Mouse (Mus musculus) forebrain, embryonic 13.5 days (tissue): Measurements from ENCODE around the gene Trappc3. TPM values are rescaled to one million over a fixed set of nuclear protein-coding genes. Genes with fewer than 3 reads are reported as not detected.

ENCODE experiments used
- ATAC-seq: fragments of 200-750 bp; cut with Nextera tagmentation; 2 replicates; pipeline ENCODE4 v1.8.0; 2017
- H3K27ac ChIP-seq: fragments of 300-500 bp; sonication (generic); 2 replicates; pipeline ENCODE4 v1.5.1; 2015; ENCODE audit warnings: inconsistent platforms, mild to moderate bottlenecking, moderate library complexity
- H3K27me3 ChIP-seq: fragments of 300-500 bp; sonication (generic); 2 replicates; pipeline ENCODE4 v1.6.1; 2015; ENCODE audit warnings: mild to moderate bottlenecking, inconsistent platforms
- H3K36me3 ChIP-seq: fragments of 300-500 bp; sonication (generic); 2 replicates; pipeline ENCODE4 v1.6.1; 2015; ENCODE audit warnings: mild to moderate bottlenecking, inconsistent platforms; ENCODE audit not compliant: poor library complexity, severe bottlenecking
- H3K4me1 ChIP-seq: fragments of 300-500 bp; sonication (generic); 2 replicates; pipeline ENCODE4 v1.6.1; 2015; ENCODE audit warnings: inconsistent platforms
- H3K4me2 ChIP-seq: fragments of 300-500 bp; sonication (generic); 2 replicates; pipeline ENCODE4 v1.6.1; 2015; ENCODE audit warnings: inconsistent platforms, mild to moderate bottlenecking, moderate library complexity
- H3K4me3 ChIP-seq: fragments of 300-500 bp; sonication (generic); 2 replicates; pipeline ENCODE4 v1.5.1; 2015; ENCODE audit warnings: mild to moderate bottlenecking, inconsistent platforms
- H3K9ac ChIP-seq: fragments of 300-500 bp; sonication (generic); 2 replicates; pipeline ENCODE4 v1.6.1; 2015; ENCODE audit warnings: mild to moderate bottlenecking, inconsistent platforms
- H3K9me3 ChIP-seq: fragments of 300-500 bp; sonication (generic); replicated peaks from 2 replicates; pipeline ENCODE4 v1.6.1; 2016; ENCODE audit warnings: inconsistent platforms
- WGBS: fragments of 180-500 bp; shearing (Covaris S2); methylation state at CpG from one replicate; pipeline ENCODE4 v1.1.7; 2015; 5-methylcytosine and 5-hydroxymethylcytosine counted together
- polyA plus RNA-seq: library from polyadenylated mRNA; unstranded; fragments of >200 nt; fragmentation: Nextera tagmentation; extraction: Ambion mirVana; gene quantifications from 2 replicates; pipeline ENCODE4 v1.2.1, GENCODE M21; 2015

The Trappc3 gene
- polyA plus RNA-seq, 1 experiment from 2014 or later: 143 TPM

GRCm38 (mm10) chr4:126236467-126237280 is 25.5 kb upstream of the Trappc3 start:
- 47% methylated on average over 61 of the region's 63 CpGs for WGBS
- H3K4me1 ChIP-seq: peaks cover 5% of the 10 kb centered on the region; the same call in 1 of the 2 replicates
- H3K4me2 ChIP-seq: no peak overlapping the region
- H3K9me3 ChIP-seq: no peaks in the 10 kb centered on the region
- H3K27me3 ChIP-seq: no peaks in the 10 kb centered on the region
- H3K4me3 ChIP-seq: no peak overlapping the region
- no peak overlapping the region for H3K9ac ChIP-seq
- H3K27ac ChIP-seq: no peak overlapping the region
- ATAC-seq: no peak
- H3K36me3 ChIP-seq: peaks cover 99% of the 10 kb centered on the region

- H3K4me3 ChIP-seq: no peak overlapping the region
- H3K27me3 ChIP-seq: no peaks in the 10 kb centered on the region
- H3K9me3 ChIP-seq: no peaks in the 10 kb centered on the region
- ATAC-seq: 0 out of 2 replicates have a peak, but pooled peaks have one; percentile 16
- no peak overlapping the region for H3K4me2 ChIP-seq
- no peak overlapping the region for H3K9ac ChIP-seq
- WGBS: 66% methylated on average over 5 of the region's 5 CpGs
- peaks cover 99% of the 10 kb centered on the region for H3K36me3 ChIP-seq
- H3K27ac ChIP-seq: peak overlapping the region; percentile 31; the same call in 1 of the 2 replicates
- H3K4me1 ChIP-seq: peaks cover 5% of the 10 kb centered on the region; the same call in 1 of the 2 replicates
Measured at GRCm38 (mm10) chr4:126237721-126238242, 24.3 kb upstream of the Trappc3 start.

- Histone ChIP-seq H3K4me3 (no peak overlapping the region), H3K9ac (no peak overlapping the region), H3K4me2 (no peak overlapping the region), H3K4me1 (peaks cover 5% of the 10 kb centered on the region; the same call in 1 of the 2 replicates), H3K36me3 (peaks cover 90% of the 10 kb centered on the region), H3K27me3 (no peaks in the 10 kb centered on the region), H3K27ac (no peak overlapping the region), H3K9me3 (no peaks in the 10 kb centered on the region)
- 91% methylated on average over 13 of the region's 13 CpGs for WGBS
- ATAC-seq: no peak
Measured at GRCm38 (mm10) chr4:126239862-126240475, 22.2 kb upstream of the Trappc3 start.

GRCm38 (mm10) chr4:126241956-126242355 is 20.2 kb upstream of the Trappc3 start:
- ATAC-seq: no peak
- no peak overlapping the region for H3K9ac ChIP-seq
- no peak overlapping the region for H3K4me2 ChIP-seq
- peaks cover 79% of the 10 kb centered on the region for H3K36me3 ChIP-seq
- peaks cover 10% of the 10 kb centered on the region; the same call in 1 of the 2 replicates for H3K4me1 ChIP-seq
- no peak overlapping the region for H3K27ac ChIP-seq
- WGBS: 56% methylated on average over 9 of the region's 9 CpGs
- no peaks in the 10 kb centered on the region for H3K9me3 ChIP-seq
- H3K4me3 ChIP-seq: no peak overlapping the region
- H3K27me3 ChIP-seq: no peaks in the 10 kb centered on the region

- ATAC-seq: no peak
- Histone ChIP-seq H3K4me1 (peaks cover 13% of the 10 kb centered on the region; the same call in 1 of the 2 replicates), H3K9me3 (no peaks in the 10 kb centered on the region), H3K4me2 (no peak overlapping the region), H3K4me3 (no peak overlapping the region), H3K27ac (no peak overlapping the region), H3K27me3 (no peaks in the 10 kb centered on the region), H3K9ac (no peak overlapping the region), H3K36me3 (peaks cover 77% of the 10 kb centered on the region)
- WGBS: 94% methylated on average over 6 of the region's 6 CpGs
Measured at GRCm38 (mm10) chr4:126242510-126242909, 19.6 kb upstream of the Trappc3 start.

GRCm38 (mm10) chr4:126246202-126246889 is 15.8 kb upstream of the Trappc3 start:
- no peak for ATAC-seq
- Histone ChIP-seq H3K27ac (no peak overlapping the region), H3K4me1 (peaks cover 44% of the 10 kb centered on the region), H3K9ac (0 out of 2 replicates have a peak overlapping the region, but pooled peaks have one; percentile 8), H3K36me3 (peaks cover 46% of the 10 kb centered on the region), H3K9me3 (no peaks in the 10 kb centered on the region), H3K27me3 (no peaks in the 10 kb centered on the region), H3K4me2 (no peak overlapping the region), H3K4me3 (no peak overlapping the region)
- 81% methylated on average over 13 of the region's 13 CpGs for WGBS

- H3K4me2 ChIP-seq: peak overlapping the region; percentile 15
- ATAC-seq: peak; percentile 53; the same call in 1 of the 2 replicates
Measured at GRCm38 (mm10) chr4:126248261-126248868, 13.8 kb upstream of the Trappc3 start.

GRCm38 (mm10) chr4:126250659-126251058 is 11.5 kb upstream of the Trappc3 start:
- ATAC-seq: no peak
- no peak overlapping the region for H3K27ac ChIP-seq
- 48% methylated on average over 4 of the region's 4 CpGs for WGBS

More at GRCm38 (mm10) chr4:126248261-126248868, 13.8 kb upstream of the Trappc3 start:
- Histone ChIP-seq H3K4me3 (no peak overlapping the region), H3K27me3 (no peaks in the 10 kb centered on the region), H3K9ac (peak overlapping the region; percentile 56; the same call in 1 of the 2 replicates), H3K9me3 (no peaks in the 10 kb centered on the region), H3K4me1 (peaks cover 64% of the 10 kb centered on the region), H3K36me3 (peaks cover 27% of the 10 kb centered on the region), H3K27ac (peak overlapping the region; percentile 73)
- WGBS: 9% methylated on average over 11 of the region's 11 CpGs

GRCm38 (mm10) chr4:126251655-126252254 is 10.4 kb upstream of the Trappc3 start:
- H3K4me2 ChIP-seq: peak overlapping the region; percentile 33

More at GRCm38 (mm10) chr4:126250659-126251058, 11.5 kb upstream of the Trappc3 start:
- no peaks in the 10 kb centered on the region for H3K9me3 ChIP-seq
- H3K4me1 ChIP-seq: peaks cover 82% of the 10 kb centered on the region
- no peaks in the 10 kb centered on the region for H3K27me3 ChIP-seq
- H3K36me3 ChIP-seq: peaks cover 16% of the 10 kb centered on the region
- H3K4me2 ChIP-seq: no peak overlapping the region
- H3K4me3 ChIP-seq: no peak overlapping the region
- H3K9ac ChIP-seq: no peak overlapping the region

GRCm38 (mm10) chr4:126252411-126253237 is 9.5 kb upstream of the Trappc3 start:
- peaks cover 84% of the 10 kb centered on the region for H3K4me1 ChIP-seq
- H3K4me2 ChIP-seq: peak overlapping the region; percentile 33
- H3K27ac ChIP-seq: no peak overlapping the region; the same call in 1 of the 2 replicates
- no peaks in the 10 kb centered on the region for H3K27me3 ChIP-seq
- peaks cover 6% of the 10 kb centered on the region; the same call in 1 of the 2 replicates for H3K36me3 ChIP-seq
- ATAC-seq: no peak
- peak overlapping the region; percentile 43; the same call in 1 of the 2 replicates for H3K9ac ChIP-seq
- WGBS: 72% methylated on average over 17 of the region's 17 CpGs
- 0 out of 2 replicates have a peak overlapping the region, but pooled peaks have one; percentile 1 for H3K4me3 ChIP-seq
- no peaks in the 10 kb centered on the region for H3K9me3 ChIP-seq

More at GRCm38 (mm10) chr4:126251655-126252254, 10.4 kb upstream of the Trappc3 start:
- no peak for ATAC-seq
- H3K27ac ChIP-seq: no peak overlapping the region
- H3K9me3 ChIP-seq: no peaks in the 10 kb centered on the region
- WGBS: 80% methylated on average over 10 of the region's 11 CpGs
- H3K9ac ChIP-seq: peak overlapping the region; percentile 45; the same call in 1 of the 2 replicates
- peaks cover 81% of the 10 kb centered on the region for H3K4me1 ChIP-seq
- H3K27me3 ChIP-seq: no peaks in the 10 kb centered on the region
- no peak overlapping the region for H3K4me3 ChIP-seq
- peaks cover 10% of the 10 kb centered on the region; the same call in 1 of the 2 replicates for H3K36me3 ChIP-seq
